Mouse (Mus musculus): ENCODE measurements at regions not wholly inside any gene's neighbourhood (a gene's known extent, or its start where the extent isn't known, plus 50 kb on each side); places are given as distances from the start of the nearest gene placed in this dataset.

DNA sequence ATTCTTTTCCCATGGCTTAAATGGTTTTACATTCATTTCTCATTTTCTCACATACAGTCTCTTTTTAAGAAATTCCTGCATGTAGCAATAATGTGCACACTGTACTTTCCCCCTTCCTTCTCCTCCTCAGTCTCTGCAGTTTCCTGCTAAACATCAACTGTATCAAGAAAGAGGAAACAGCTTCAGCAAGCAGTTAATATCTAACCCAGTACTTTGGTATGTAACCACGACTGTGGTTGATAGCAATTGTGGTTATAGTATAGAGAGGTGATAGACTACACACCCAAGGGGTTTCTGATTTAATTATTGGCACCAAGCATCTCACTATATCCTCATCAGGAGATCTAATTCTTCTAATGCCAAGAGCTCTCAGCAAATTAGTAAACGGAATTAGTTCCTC is 52.8 kb upstream of the Eci2 start:
- ATAC-seq, result no peak

- ATAC-seq, result no peak
Measured at GRCm38 (mm10) chr13:35085386-35085785, 58.5 kb upstream of the Eci2 start.

DNA sequence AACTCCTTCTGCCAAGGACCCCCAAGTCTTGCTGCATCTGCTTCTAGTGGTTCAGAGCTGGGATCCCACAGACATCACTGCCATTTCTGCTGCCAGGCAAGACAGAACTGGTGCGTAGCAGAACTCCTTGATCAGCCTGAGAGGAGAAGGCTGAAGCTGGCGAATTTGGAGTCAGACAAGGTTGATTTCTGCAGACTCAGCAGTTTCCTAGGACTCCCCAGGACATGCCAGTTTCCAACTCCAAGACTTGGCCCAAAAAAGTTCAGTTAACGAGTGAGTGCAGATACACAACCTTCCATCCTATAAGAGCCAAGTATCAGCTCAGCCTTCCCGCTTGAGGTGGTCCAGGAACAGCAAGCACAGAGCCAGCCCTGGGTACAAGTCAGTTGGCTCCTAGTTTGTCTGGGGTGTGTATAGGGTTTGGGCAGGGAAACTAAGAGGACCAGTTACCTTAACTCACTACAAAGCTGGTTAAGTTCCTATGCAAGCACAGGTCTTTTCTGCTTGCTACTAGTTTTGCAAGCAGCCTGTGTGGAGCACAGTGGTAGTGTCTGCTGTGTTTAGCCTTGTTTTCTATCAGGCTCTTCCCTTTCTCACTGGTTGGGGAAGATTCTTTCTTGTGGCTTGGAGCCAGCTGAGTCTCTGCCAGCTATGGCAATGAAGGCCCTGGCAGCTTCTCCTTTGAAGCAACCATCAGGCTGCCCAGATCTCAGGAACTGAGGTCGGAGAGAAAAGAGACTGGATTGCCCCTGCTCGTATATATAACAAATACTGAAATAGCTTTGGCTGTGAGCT is 60.5 kb upstream of the Eci2 start:
- no peak for ATAC-seq

GRCm38 (mm10) chr13:35091155-35091554 is 64.3 kb upstream of the Eci2 start:
- no peak for ATAC-seq

- peak; percentile 72 for ATAC-seq
Measured at GRCm38 (mm10) chr13:35119782-35120181, 92.9 kb upstream of the Eci2 start.

- ATAC-seq, result peak; percentile 85
Measured at GRCm38 (mm10) chr13:35129475-35129874, 102.6 kb upstream of the Eci2 start.

- ATAC-seq, result peak; percentile 62
Measured at GRCm38 (mm10) chr13:35131272-35132185, 104.6 kb upstream of the Eci2 start.

DNA sequence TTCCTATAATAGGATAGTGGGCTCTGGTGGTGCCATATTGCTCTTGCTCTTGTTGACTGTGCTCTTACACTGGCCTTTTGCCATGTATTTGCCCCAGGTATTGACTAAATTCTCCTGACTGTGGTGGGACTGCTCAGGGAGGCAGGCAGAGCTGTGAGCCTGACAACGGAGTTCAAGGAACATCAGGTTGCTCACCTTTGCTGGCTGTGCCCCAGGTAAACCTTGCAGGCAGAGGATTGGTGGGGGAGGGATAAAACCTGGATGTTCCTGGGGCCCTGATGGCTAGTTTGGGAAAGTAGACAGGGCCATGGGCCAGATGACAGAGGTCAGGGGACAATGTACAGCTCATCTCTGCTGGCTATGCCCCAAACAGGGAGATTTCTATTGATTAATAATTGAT is 124.7 kb upstream of the Eci2 start:
- ATAC-seq, result no peak

DNA sequence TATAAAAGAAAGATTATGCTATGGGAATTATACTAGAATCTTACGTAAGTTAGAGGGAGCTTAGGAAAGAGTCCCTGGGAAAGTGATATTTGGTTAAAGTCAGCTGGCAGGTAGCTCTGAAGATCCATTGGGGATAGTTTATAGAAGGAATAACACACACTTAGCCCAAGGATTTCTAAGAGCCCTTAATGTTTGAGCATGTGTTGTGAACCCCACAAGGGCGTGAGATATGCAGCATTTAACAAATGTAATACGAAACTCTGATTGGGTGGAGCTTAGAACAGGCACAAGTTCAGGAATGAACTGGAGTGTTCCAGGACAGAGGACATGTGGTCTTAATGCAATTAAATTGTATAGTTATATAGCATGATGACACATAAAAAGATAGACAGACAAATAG is 132.6 kb upstream of the Eci2 start:
- no peak for ATAC-seq

DNA sequence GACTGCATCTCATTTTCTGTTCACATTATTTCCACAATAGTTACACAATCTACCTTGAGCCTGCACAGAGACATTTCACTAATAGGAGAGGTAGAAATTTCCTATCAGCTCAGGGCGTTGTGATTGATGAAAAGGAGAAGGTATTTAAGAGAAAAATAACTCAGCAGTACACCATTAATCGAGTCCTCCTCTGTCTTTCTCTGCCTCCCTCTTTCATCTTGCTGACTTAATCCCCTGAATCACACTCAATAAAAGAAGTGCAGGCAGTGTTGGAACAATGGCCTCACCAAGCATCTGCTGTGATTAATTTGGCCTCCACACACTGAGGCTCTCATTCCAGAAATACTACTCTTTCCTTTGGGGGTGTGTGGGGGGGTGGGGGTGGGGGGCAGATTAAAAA is 133.9 kb upstream of the Eci2 start:
- ATAC-seq, result no peak

DNA sequence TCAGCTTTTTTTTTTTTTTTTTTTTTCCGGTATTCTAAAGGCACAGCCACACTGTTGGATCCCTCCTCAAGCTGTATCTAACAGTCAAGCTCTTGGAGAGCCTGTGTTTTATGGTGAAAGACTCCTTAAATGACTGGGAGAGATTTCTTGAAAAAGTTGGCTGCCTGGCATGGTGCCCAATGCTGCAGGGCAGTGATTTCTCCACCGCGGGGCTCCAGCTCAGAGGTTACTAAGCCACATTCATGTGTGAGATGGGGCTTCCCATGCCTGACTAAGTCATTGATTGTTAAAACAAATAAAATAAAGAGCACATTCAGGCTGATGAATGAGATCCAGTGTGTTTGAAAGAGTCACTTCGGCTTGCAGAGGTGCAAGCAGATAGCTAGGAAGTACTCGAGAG is 139.2 kb upstream of the Eci2 start:
- ATAC-seq, result no peak

- ATAC-seq, result no peak
Measured at GRCm38 (mm10) chr13:35166831-35167541, 140.1 kb upstream of the Eci2 start.

DNA sequence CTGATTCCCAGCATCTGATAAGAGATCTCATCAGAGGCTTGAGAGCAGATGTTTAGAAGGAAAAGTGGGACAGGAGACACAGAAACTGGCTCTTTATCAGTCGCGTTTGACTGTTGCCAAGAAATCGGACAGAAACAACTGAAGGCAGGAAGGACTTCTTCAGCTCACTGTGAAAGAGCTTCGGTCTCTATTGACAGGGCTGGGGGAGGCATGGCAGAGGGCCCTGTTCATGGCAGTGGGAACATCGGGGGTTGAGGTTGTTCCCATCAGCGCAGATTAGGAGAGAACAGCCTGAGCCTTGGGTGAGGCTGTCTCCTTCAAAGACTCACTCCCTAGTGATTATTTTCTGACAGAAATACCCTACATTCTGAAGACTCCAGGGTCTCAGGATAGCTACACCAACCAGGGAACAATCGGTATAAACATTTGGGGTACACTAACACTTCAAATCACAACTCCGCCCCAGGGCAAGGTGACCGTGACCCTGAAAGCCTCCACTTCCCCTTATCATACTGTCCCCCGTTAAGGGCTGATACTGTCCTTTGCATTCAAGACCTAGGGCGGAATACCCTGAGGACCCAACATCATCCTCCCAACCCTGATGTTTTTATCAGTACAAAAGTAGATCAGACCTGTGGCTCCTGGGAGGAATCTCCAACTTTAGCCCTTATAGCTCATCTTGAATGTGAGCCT is 144.8 kb upstream of the Eci2 start:
- ATAC-seq, result no peak

DNA sequence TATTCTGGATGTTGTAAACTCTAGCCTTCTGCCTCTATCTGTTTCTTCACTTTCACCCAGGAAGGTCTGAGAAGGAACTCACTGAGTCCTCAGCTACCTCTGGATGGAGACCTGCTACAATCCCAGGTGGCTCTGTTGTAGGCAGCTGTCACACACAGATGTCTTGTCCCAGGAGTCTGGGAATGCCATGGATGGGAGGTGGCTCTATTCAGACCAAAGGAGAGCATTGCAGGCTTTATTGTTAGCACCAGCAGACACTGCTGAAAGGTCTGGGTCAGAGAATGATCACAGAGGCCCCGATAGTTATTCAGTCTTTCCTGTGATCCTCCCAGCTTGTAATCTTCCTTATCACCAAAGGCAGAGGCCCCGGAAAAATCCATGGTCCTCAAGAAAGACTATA is 146.6 kb upstream of the Eci2 start:
- no peak for ATAC-seq

GRCm38 (mm10) chr13:35175587-35175986 is 148.7 kb upstream of the Eci2 start:
- no peak for ATAC-seq

- no peak for ATAC-seq
Measured at GRCm38 (mm10) chr13:35177305-35177704, 150.4 kb upstream of the Eci2 start.

GRCm38 (mm10) chr13:35189028-35189711 is 162.3 kb upstream of the Eci2 start:
- ATAC-seq, result peak; percentile 97

DNA sequence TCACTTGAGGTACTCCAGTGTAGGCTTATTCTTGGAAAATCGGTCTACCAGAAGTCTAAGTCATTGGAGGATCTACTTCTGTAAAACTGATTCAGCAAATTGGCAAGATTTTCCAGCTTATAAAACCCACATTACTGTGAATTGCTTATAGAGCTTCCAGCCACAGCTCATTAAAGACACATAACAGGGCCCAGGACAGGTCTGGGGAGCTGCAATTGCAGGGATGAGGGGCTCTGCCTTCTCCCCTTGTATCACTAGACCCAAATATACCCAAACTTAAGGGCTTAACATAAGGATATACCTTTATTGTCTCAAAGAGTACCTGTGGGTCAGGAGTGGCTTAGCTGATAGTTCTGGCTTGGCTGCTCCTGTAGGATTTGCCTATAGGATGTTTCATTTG is 175.2 kb upstream of the Eci2 start:
- no peak for ATAC-seq

GRCm38 (mm10) chr13:35208319-35208718 is 181.4 kb upstream of the Eci2 start:
- ATAC-seq, result no peak

DNA sequence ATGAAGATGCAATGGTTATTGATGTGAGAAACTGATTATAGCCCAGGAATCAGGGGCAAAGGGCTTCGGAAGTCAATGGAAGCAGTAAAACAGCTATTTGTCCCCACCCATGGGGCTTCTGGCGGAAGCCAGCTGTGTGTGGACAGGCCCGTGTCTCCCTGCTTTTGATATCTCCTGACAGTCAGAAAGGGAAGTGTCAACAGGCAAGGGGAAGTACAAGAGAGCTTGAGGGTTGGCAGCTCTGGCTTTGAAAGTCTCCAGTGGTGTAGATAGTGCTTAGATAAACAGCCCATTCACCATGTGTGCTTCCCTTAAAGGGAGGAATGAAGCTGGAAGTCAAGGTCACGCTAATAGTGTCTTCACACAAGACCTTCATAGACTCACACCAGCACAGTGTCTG is 182.7 kb upstream of the Eci2 start:
- ATAC-seq, result no peak

DNA sequence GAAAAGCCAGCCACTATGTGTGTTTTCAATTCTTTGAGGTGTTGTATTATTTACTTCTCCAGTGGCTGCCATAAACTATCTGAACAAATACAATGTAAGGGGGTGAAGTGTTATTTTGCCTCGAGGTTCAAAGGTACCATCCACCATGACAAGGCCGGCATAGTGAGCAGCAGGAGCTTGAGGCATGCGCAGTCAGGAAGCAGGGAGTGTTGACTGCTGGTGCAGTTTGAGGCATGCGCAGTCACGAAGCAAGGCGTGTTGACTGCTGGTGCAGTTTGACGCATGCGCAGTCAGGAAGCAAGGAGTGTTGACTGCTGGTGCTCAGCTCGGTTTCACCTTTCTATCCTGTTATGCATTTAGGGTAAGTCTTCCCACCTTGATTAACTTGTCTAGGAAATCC is 184.9 kb upstream of the Eci2 start:
- ATAC-seq, result no peak

DNA sequence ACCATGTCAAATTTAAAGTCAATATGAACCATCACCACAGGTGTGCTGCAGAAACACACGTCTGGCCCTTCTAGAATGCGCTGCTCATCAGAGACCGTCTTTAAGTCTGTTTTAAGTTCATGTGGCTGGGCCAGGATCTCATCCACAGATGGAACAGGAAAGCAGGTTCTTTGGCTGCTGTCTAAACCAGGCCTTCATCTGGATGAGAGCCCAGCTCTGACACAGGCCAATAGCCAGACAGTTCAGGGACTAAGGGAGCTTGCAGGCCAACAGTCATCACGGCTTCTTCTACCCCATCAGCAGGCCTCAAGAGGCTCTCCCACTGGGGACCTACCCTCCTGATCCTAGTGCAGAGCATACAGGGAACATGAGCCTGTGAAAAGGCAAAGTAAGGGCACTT is 185.4 kb upstream of the Eci2 start:
- no peak for ATAC-seq
